Mouse (Mus musculus): ENCODE results near the gene Poc1a. TPM values are rescaled to one million over a fixed set of nuclear protein-coding genes. Genes with fewer than 3 reads are reported as not detected.
A peak's percentile ranks its signal among the peaks of the same experiment; 100 is the strongest.

Poc1a gene
- total RNA-seq, 2 experiments from 2014 or later, result 8.6 to 14.5 TPM

- Histone ChIP-seq H3K4me3 (no peak overlapping the region), H3K27ac (peak overlapping the region; percentile 74)
- no peak for TF ChIP-seq CTCF (conservative IDR thresholded peaks at IDR 0.05)
- DNase-seq (ENCODE audit: low spot score in 2 of 2), result no peak
Measured at GRCm38 (mm10) chr9:106309859-106310258, 29.0 kb downstream of the Poc1a start.

DNA sequence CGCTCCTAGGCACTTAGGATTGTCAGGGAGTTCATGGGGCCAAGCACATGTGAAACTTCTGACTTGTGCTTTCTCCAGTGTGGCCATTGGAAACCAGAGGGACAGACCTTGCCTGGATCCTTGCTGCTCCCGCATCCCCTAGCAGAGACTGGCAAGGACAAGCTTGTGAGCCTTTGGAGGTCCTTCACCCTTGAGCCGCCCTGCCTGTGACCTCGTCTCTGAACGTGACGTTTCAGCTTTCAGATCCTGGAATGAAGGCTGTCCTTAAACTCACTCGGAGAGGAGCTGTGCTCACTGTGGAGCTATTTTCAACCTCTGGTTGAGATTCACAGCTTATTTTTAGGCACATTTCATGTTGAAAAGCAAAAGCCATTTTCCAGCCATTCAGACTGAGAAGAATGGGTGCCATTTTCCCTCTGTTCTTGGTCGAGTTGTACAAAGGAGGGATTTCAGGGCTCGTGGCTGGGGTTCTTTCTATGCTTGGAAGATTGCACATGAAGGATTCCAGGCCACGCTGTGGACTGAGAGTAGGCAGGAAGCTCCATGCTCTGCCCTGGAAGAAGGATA, 30.8 kb downstream of the Poc1a start:
- DNase-seq (ENCODE audit: low spot score in 2 of 2), result no peak
- TF ChIP-seq CTCF (conservative IDR thresholded peaks at IDR 0.05), result no peak
- H3K4me3 ChIP-seq, result no peak overlapping the region
- H3K27ac ChIP-seq, result peak overlapping the region; percentile 8

- Histone ChIP-seq H3K27ac (no peak overlapping the region), H3K4me3 (no peak overlapping the region)
- no peak for DNase-seq (ENCODE audit: low spot score in 2 of 2)
- no peak for TF ChIP-seq CTCF (conservative IDR thresholded peaks at IDR 0.05)
Measured at GRCm38 (mm10) chr9:106312950-106313360, 32.1 kb downstream of the Poc1a start.

GRCm38 (mm10) chr9:106314196-106314595, 33.3 kb downstream of the Poc1a start:
- Histone ChIP-seq H3K4me3 (no peak overlapping the region), H3K27ac (peak overlapping the region; percentile 76)
- TF ChIP-seq CTCF (conservative IDR thresholded peaks at IDR 0.05), result no peak
- no peak for DNase-seq (ENCODE audit: low spot score in 2 of 2)

- peak in 1 of 2 experiments; percentile 76 for DNase-seq (ENCODE audit: low spot score in 2 of 2)
- no peak for TF ChIP-seq CTCF (conservative IDR thresholded peaks at IDR 0.05)
- peak overlapping the region; percentile 95 for H3K27ac ChIP-seq
- no peak overlapping the region for H3K4me3 ChIP-seq
Measured at GRCm38 (mm10) chr9:106318074-106318473, 37.2 kb downstream of the Poc1a start.

GRCm38 (mm10) chr9:106319095-106319494, 38.2 kb downstream of the Poc1a start:
- H3K27ac ChIP-seq, result peak overlapping the region; percentile 95
- H3K4me3 ChIP-seq, result no peak overlapping the region
- no peak for DNase-seq (ENCODE audit: low spot score in 2 of 2)
- TF ChIP-seq CTCF (conservative IDR thresholded peaks at IDR 0.05), result no peak

GRCm38 (mm10) chr9:106322497-106322896, 41.6 kb downstream of the Poc1a start:
- Histone ChIP-seq H3K4me3 (no peak overlapping the region), H3K27ac (peak overlapping the region; percentile 49)
- no peak for DNase-seq (ENCODE audit: low spot score in 2 of 2)
- no peak for TF ChIP-seq CTCF (conservative IDR thresholded peaks at IDR 0.05)

DNA sequence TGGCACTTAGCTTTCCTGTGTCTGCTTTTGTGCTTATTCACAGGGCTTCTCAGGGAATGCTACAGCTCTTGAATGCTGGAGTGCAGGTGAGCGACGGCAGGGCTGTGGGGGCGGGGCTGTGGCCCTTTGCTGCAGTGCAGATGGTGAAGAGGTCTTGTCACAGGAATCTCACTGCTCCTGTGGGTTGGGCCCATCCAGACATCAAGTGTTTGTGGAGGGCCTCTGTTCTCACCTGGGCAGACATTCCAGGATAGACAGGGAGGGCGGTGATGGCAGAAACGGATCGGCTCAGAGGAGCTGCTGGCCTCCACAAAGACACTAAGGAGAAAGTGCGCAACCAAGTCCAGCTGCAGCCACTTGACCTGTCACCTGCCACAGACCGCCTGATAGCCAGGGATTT, 45.4 kb downstream of the Poc1a start:
- no peak overlapping the region for H3K4me3 ChIP-seq
- peak overlapping the region; percentile 90 for H3K27ac ChIP-seq
- TF ChIP-seq CTCF (conservative IDR thresholded peaks at IDR 0.05), result no peak
- DNase-seq (ENCODE audit: low spot score in 2 of 2), result no peak

GRCm38 (mm10) chr9:106327125-106327809, 46.4 kb downstream of the Poc1a start:
- peak overlapping the region; percentile 90 for H3K27ac ChIP-seq
- peak; percentile 58 to 66 for DNase-seq (ENCODE audit: low spot score in 2 of 2)
- no peak for TF ChIP-seq CTCF (conservative IDR thresholded peaks at IDR 0.05)
- H3K4me3 ChIP-seq, result no peak overlapping the region

DNA sequence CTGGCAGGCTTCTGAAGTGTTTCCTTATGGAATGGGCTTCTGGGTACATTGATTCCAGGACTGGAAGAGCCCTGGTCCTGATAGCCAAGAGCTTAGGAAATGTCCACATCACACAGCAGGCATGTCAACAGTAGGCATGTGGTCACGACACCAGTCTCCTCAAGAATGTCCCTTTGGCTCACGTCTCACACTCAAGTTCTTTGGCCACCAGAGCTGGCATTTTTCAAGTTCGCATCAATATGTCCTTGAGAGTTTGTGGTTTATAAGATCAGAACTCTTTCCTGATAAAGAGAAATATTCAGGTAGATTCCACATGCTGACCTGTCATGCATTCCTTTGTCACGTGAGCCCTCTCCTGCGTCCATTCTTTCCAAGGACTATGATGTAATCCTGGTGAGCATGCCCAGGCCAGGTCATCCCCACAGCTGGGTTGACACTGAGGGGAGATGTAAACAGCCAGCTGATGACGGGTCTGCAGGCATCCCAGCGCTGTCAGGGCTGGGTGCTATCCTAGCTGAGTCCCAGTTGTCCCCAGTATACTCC, 47.3 kb downstream of the Poc1a start:
- Histone ChIP-seq H3K4me3 (no peak overlapping the region), H3K27ac (peak overlapping the region; percentile 90)
- no peak for TF ChIP-seq CTCF (conservative IDR thresholded peaks at IDR 0.05)
- DNase-seq (ENCODE audit: low spot score in 2 of 2), result no peak

GRCm38 (mm10) chr9:106328772-106329511, 48.1 kb downstream of the Poc1a start:
- TF ChIP-seq CTCF (conservative IDR thresholded peaks at IDR 0.05), result no peak
- peak overlapping the region; percentile 90 for H3K27ac ChIP-seq
- DNase-seq (ENCODE audit: low spot score in 2 of 2), result no peak

DNA sequence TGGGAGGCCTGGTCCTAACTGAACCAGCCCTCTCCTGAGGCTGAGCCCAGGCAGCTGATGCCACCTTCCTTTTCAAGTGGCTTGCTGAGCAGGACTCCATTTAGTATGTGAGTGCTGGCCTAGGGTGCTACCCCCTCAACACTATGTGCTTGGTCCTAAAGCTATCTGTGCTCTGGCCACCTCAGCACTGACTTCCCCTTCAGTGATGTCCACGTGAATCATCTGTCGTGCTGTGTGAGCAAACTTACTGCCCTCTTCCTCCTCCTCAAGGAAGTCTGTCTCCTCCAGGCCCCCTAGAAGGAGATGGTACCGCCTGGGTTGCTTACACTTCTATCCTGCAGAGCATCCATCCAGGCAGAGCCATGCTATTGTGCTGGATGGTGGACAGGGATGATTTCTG, 51.9 kb downstream of the Poc1a start:
- peak overlapping the region; percentile 81 for H3K27ac ChIP-seq
- no peak for TF ChIP-seq CTCF (conservative IDR thresholded peaks at IDR 0.05)
- DNase-seq (ENCODE audit: low spot score in 2 of 2), result no peak
- no peak overlapping the region for H3K4me3 ChIP-seq

More at GRCm38 (mm10) chr9:106328772-106329511, 48.1 kb downstream of the Poc1a start:
- H3K4me3 ChIP-seq, result no peak overlapping the region

DNA sequence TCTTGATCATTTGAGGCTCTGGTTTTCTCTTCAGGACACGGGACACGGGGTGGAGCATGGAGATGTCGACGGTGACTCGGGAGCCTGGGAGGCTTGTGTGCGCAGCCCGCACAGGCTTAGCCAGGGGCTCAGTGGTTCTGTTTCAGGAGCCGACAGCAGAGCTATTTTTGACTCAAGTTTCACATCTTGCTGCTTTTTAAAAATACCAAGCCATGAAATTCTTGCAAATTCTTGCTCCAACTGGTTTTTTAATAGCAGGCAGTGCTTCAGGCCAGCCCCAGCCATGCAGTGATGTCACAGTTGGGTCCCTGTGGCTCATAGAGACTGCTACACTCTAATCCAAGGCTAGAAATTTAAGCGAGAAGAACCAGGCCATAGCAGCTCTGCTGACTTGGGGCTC, 56.8 kb downstream of the Poc1a start:
- Histone ChIP-seq H3K4me3 (no peak overlapping the region), H3K27ac (peak overlapping the region; percentile 76)
- no peak for DNase-seq (ENCODE audit: low spot score in 2 of 2)
- TF ChIP-seq CTCF (conservative IDR thresholded peaks at IDR 0.05), result no peak

Measured in layer of hippocampus, adult 2 months (tissue).